Mouse (Mus musculus) left cerebral cortex, postnatal 36 days (tissue): ENCODE data around the gene Yod1. TPM values are rescaled to one million over a fixed set of nuclear protein-coding genes. Genes with fewer than 3 reads are reported as not detected.

Source experiments
- DNase-seq, 2 experiments: peaks; one replicate each; pipeline ENCODE4 v3.0.0; 2021 to 2022; ENCODE audit warnings: low spot score in 2 of 2, mixed read lengths in 1 of 2
- intact Hi-C: fragments of 180-260 bp; cut with DNase I; formaldehyde crosslinking; loops from one replicate; pipeline ENCODE4 v1.15.1; 2025
- total RNA-seq, 2 experiments: library from RNA; stranded (reverse); gene quantifications; 2 replicates each; pipeline ENCODE4 v1.2.3; 2021

The Yod1 gene
- total RNA-seq, 2 experiments from 2014 or later, result 15.0 to 18.0 TPM

DNA sequence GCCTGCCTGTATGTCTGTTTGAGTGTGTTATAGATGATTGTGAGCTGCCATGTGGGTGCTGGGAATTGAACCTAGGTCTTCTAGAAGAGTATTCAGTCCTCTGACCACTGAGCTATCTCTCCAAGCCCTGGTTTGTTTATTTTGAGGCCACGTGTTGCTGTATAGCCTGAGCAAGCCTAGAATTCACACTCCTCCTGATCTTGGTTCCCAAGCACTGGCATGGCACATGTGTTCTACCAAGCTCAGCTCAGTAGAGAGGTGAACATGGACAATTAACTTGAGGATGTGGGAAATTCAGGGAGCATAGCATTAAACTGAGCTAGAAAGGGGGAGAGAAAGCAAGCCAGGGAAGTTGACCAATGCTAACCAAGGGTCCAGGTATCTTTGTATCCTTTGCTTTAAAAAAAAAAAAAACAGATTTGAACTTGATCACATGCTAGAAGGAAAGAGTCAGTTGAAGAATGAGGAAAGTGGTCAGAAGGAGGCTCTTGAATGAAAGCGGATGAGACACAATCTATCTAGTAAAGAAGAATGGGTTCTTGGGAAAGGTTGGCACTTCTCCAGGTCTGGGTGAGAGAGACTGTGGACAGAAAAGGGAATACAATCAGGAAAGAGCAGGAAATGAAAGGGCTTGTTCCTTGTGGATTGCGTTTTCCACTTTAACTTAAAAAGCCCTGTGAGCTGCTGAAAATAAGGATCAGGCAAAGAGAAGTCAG, 45.1 kb downstream of the Yod1 start:
- no peak for DNase-seq
- intact Hi-C loops, result no loop called here

- no peak for DNase-seq
- intact Hi-C loops, result no loop called here
Observed at GRCm38 (mm10) chr1:130764027-130764461, 46.9 kb downstream of the Yod1 start.

- intact Hi-C loops, result no loop called here
- DNase-seq, result no peak
Observed at GRCm38 (mm10) chr1:130767066-130767465, 49.9 kb downstream of the Yod1 start.

GRCm38 (mm10) chr1:130769925-130770324, 52.8 kb downstream of the Yod1 start:
- DNase-seq, result no peak
- intact Hi-C loops, result loop anchor here (10.0 kb wide), 1 partner anchor 75 kb away; no protein-coding TSS in a partner anchor

- intact Hi-C loops, result loop anchor here (10.0 kb wide), 1 partner anchor 76 kb away; no protein-coding TSS in a partner anchor
- no peak for DNase-seq
Observed at GRCm38 (mm10) chr1:130770487-130770886, 53.4 kb downstream of the Yod1 start.

DNA sequence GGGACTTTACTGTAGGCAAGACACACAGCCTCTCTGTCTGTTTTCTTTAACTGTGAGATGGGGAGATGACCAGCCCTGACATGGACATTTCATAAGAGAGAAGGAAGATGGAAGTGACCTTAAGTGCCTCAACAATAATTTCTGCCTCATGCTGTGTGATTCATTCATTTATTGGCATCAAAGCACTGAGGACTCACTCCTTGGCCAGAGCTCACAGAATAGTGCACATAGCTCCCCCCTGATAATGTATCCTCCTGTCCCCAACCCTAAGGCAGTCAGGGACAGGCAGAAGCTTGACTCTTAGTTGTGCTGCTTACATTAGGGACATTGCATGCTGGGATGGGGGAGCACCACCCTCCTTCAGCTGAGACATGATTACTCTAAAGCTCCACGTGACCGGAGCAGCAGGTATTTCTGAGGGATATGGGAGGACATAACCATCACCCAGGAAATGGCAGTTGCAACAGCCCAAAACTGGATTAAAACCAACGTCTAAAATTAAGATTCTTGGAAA, 53.9 kb downstream of the Yod1 start:
- intact Hi-C loops, result loop anchor here (10.0 kb wide), 1 partner anchor 76 kb away; no protein-coding TSS in a partner anchor
- no peak for DNase-seq

Other genes starting within 250 kb of the Yod1 start
- gene Zp3r, start 87.7 kb upstream of the Yod1 start, total RNA-seq, result not detected
- not detected for gene C4bp, start 55.7 kb upstream of the Yod1 start, total RNA-seq
- not detected for gene Gm29427, start 1.5 kb upstream of the Yod1 start, total RNA-seq
- gene Pfkfb2, start 11.9 kb downstream of the Yod1 start, total RNA-seq, result 10 to 100 TPM; 39.3 to 43.8 TPM
- gene AA986860, start 14.6 kb downstream of the Yod1 start, total RNA-seq, result 1 to 10 TPM; 2.0 to 2.1 TPM
- not detected for gene Fcamr, start 83.6 kb downstream of the Yod1 start, total RNA-seq
- gene Pigr, start 109.4 kb downstream of the Yod1 start, total RNA-seq, result not detected
- under 1 TPM in 1 of 2 experiments, not detected in 1; 0.93 TPM for gene Fcmr, start 148.3 kb downstream of the Yod1 start, total RNA-seq
- not detected for gene Il24, start 170.1 kb downstream of the Yod1 start, total RNA-seq
- gene Il20, start 194.1 kb downstream of the Yod1 start, total RNA-seq, result not detected
- not detected for gene Il19, start 222.8 kb downstream of the Yod1 start, total RNA-seq